Mouse (Mus musculus): ENCODE measurements at regions not wholly inside any gene's neighbourhood (a gene's known extent, or its start where the extent isn't known, plus 50 kb on each side); places are given as distances from the start of the nearest gene placed in this dataset.
"Not testable (repeated sequence)": the region's sequence is repeated elsewhere in the genome, so short reads cannot be mapped to it uniquely, and the experiment has no call there.

DNA sequence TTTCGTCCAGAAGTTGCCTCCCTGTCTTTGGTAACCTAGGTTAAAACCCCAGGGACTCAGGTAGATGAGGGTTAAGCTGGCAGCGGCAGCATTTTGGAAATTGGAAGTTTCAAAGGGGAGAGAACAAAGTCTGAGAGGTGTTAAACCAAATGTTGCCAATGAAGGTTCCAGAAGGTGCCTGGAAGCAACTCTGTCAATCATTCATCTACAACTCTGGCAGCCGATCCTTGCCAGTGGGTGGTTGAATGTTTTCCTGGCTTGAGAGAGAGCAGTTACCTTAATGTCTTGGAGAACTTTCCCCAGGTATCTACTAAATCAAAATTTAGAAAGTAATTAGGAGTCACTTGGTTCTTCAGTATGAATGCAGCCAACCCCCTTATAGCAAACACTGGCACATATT lies 628.2 kb upstream of the Map3k7 start:
- no peak overlapping the region for H3K4me3 ChIP-seq (ENCODE audit: low read depth, low read length)
- no peaks in the 10 kb centered on the region for H3K36me3 ChIP-seq (ENCODE audit: control insufficient read depth, insufficient read depth, low read length)
- DNase-seq (ENCODE audit: low spot score), result no peak
- no peak overlapping the region for H3K9ac ChIP-seq (ENCODE audit: low read length)
- H3K4me2 ChIP-seq (ENCODE audit: low read depth, severe bottlenecking), result no peak overlapping the region
- WGBS, result 71% methylated on average over 3 of the region's 3 CpGs
- ATAC-seq (ENCODE audit: insufficient number of reproducible peaks, low FRiP score, low TSS enrichment, low read depth), result no peak
- H3K9me3 ChIP-seq (ENCODE audit: control insufficient read depth, low read length), result no peaks in the 10 kb centered on the region
- H3K27me3 ChIP-seq (ENCODE audit: control insufficient read depth, insufficient read depth, low read length), result no peaks in the 10 kb centered on the region
- no peak overlapping the region for H3K27ac ChIP-seq (replicated peaks; ENCODE audit: low read depth, low read length)
- H3K4me1 ChIP-seq (ENCODE audit: control insufficient read depth, insufficient read depth, low read length), result 0 out of 2 replicates have a peak, but pooled peaks cover 2% of the 10 kb centered on the region

GRCm38 (mm10) chr4:31337980-31338379 lies 625.9 kb upstream of the Map3k7 start:
- Histone ChIP-seq H3K4me3 (ENCODE audit: low read depth, low read length) (no peak overlapping the region), H3K9me3 (ENCODE audit: control insufficient read depth, low read length) (no peaks in the 10 kb centered on the region), H3K27ac (replicated peaks; ENCODE audit: low read depth, low read length) (no peak overlapping the region), H3K9ac (ENCODE audit: low read length) (no peak overlapping the region), H3K27me3 (ENCODE audit: control insufficient read depth, insufficient read depth, low read length) (no peaks in the 10 kb centered on the region), H3K36me3 (ENCODE audit: control insufficient read depth, insufficient read depth, low read length) (no peaks in the 10 kb centered on the region), H3K4me2 (ENCODE audit: low read depth, severe bottlenecking) (no peak overlapping the region), H3K4me1 (ENCODE audit: control insufficient read depth, insufficient read depth, low read length) (0 out of 2 replicates have a peak, but pooled peaks cover 2% of the 10 kb centered on the region)
- DNase-seq (ENCODE audit: low spot score) (no peak), ATAC-seq (ENCODE audit: insufficient number of reproducible peaks, low FRiP score, low TSS enrichment, low read depth) (no peak)
- 37% methylated on average over 4 of the region's 4 CpGs for WGBS

GRCm38 (mm10) chr4:31343312-31344248 lies 620.3 kb upstream of the Map3k7 start:
- ATAC-seq (ENCODE audit: insufficient number of reproducible peaks, low FRiP score, low TSS enrichment, low read depth) (peak; percentile 44; the same call in 1 of the 2 replicates), DNase-seq (ENCODE audit: low spot score) (no peak)
- Histone ChIP-seq H3K4me2 (ENCODE audit: low read depth, severe bottlenecking) (no peak overlapping the region), H3K36me3 (ENCODE audit: control insufficient read depth, insufficient read depth, low read length) (no peaks in the 10 kb centered on the region), H3K9me3 (ENCODE audit: control insufficient read depth, low read length) (no peaks in the 10 kb centered on the region), H3K27ac (replicated peaks; ENCODE audit: low read depth, low read length) (no peak overlapping the region), H3K4me3 (ENCODE audit: low read depth, low read length) (no peak overlapping the region), H3K27me3 (ENCODE audit: control insufficient read depth, insufficient read depth, low read length) (no peaks in the 10 kb centered on the region), H3K4me1 (ENCODE audit: control insufficient read depth, insufficient read depth, low read length) (no peaks in the 10 kb centered on the region), H3K9ac (ENCODE audit: low read length) (no peak overlapping the region)
- WGBS, result 22% methylated on average over 5 of the region's 5 CpGs

DNA sequence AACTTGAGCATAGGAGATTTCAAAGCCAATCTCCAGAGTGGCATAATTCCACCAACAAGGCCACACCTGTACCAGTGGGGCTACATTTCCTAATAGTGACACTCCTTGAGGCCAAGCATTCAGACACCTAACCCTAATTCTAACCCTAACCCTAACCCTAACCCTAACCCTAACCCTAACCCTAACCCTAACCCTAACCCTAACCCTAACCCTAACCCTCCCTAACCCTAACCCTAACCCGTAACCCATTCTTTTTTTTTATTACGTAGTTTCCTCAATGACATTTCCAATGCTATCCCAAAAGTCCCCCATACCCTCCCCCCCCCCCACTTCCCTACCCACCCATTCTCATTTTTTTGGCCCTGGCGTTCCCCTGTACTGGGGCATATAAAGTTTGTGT lies 609.9 kb upstream of the Map3k7 start:
- H3K4me1 ChIP-seq (ENCODE audit: control insufficient read depth, insufficient read depth, low read length); H3K36me3 ChIP-seq (ENCODE audit: control insufficient read depth, insufficient read depth, low read length); H3K27me3 ChIP-seq (ENCODE audit: control insufficient read depth, insufficient read depth, low read length); DNase-seq (ENCODE audit: low spot score); H3K27ac ChIP-seq (replicated peaks; ENCODE audit: low read depth, low read length); H3K9me3 ChIP-seq (ENCODE audit: control insufficient read depth, low read length); H3K4me3 ChIP-seq (ENCODE audit: low read depth, low read length); ATAC-seq (ENCODE audit: insufficient number of reproducible peaks, low FRiP score, low TSS enrichment, low read depth); H3K9ac ChIP-seq (ENCODE audit: low read length); H3K4me2 ChIP-seq (ENCODE audit: low read depth, severe bottlenecking): not testable (repeated sequence)
- WGBS, result 95% methylated on average over 2 of the region's 3 CpGs

DNA sequence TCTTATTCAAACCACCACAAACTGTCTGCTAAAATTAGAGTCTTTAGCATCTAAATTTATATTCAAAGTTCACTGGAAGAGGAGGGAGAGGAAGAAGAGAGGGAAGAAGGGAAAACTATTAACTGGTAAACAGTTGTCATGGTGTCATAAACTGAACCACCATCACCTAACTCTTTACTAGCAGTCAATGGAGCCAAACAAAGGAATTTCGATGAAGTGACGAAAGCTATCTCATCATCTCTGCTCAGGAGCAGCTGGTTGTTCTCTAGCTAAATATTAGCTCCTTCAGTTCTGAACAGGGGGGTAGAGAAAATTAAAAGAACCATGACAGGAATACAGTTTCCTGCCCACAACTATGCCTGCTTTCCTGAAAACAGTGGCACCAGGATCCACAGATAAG lies 608.9 kb upstream of the Map3k7 start:
- DNase-seq (ENCODE audit: low spot score) (no peak), ATAC-seq (ENCODE audit: insufficient number of reproducible peaks, low FRiP score, low TSS enrichment, low read depth) (no peak)
- H3K9me3 ChIP-seq (ENCODE audit: control insufficient read depth, low read length), result no peaks in the 10 kb centered on the region
- no peaks in the 10 kb centered on the region for H3K36me3 ChIP-seq (ENCODE audit: control insufficient read depth, insufficient read depth, low read length)
- no peaks in the 10 kb centered on the region for H3K27me3 ChIP-seq (ENCODE audit: control insufficient read depth, insufficient read depth, low read length)
- no peaks in the 10 kb centered on the region for H3K4me1 ChIP-seq (ENCODE audit: control insufficient read depth, insufficient read depth, low read length)
- H3K9ac ChIP-seq (ENCODE audit: low read length), result no peak overlapping the region
- 84% methylated on average over 2 of the region's 2 CpGs for WGBS
- H3K27ac ChIP-seq (replicated peaks; ENCODE audit: low read depth, low read length), result no peak overlapping the region
- H3K4me3 ChIP-seq (ENCODE audit: low read depth, low read length), result no peak overlapping the region
- no peak overlapping the region for H3K4me2 ChIP-seq (ENCODE audit: low read depth, severe bottlenecking)

GRCm38 (mm10) chr4:31366172-31366571 lies 597.7 kb upstream of the Map3k7 start:
- Histone ChIP-seq H3K4me1 (ENCODE audit: control insufficient read depth, insufficient read depth, low read length) (no peaks in the 10 kb centered on the region), H3K27ac (replicated peaks; ENCODE audit: low read depth, low read length) (no peak overlapping the region), H3K9me3 (ENCODE audit: control insufficient read depth, low read length) (no peaks in the 10 kb centered on the region; the same call in 1 of the 2 replicates), H3K9ac (ENCODE audit: low read length) (no peak overlapping the region), H3K27me3 (ENCODE audit: control insufficient read depth, insufficient read depth, low read length) (no peaks in the 10 kb centered on the region), H3K4me3 (ENCODE audit: low read depth, low read length) (no peak overlapping the region), H3K36me3 (ENCODE audit: control insufficient read depth, insufficient read depth, low read length) (no peaks in the 10 kb centered on the region), H3K4me2 (ENCODE audit: low read depth, severe bottlenecking) (no peak overlapping the region)
- ATAC-seq (ENCODE audit: insufficient number of reproducible peaks, low FRiP score, low TSS enrichment, low read depth) (no peak), DNase-seq (ENCODE audit: low spot score) (no peak)
- 38% methylated on average over 1 of the region's 1 CpGs for WGBS

DNA sequence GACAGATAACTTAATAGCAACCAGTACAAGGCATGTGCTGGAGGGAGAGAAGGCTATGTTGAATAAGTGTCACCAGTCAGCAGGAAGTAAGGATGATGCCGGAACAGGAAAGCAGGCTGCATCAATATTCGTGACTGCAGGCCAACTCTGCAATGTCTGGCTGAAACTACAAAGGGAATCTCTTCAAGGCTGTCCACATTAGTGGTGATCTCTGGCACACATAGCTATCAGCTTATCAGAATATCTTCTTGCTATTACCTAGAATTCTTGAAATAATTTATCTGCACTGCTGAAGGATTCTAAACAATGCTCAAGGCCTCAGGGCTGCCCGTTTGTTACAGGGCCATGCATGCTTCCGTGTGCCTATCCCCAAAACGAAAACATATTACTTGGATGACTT lies 596.9 kb upstream of the Map3k7 start:
- ATAC-seq (ENCODE audit: insufficient number of reproducible peaks, low FRiP score, low TSS enrichment, low read depth) (no peak), DNase-seq (ENCODE audit: low spot score) (no peak)
- Histone ChIP-seq H3K9me3 (ENCODE audit: control insufficient read depth, low read length) (no peaks in the 10 kb centered on the region; the same call in 1 of the 2 replicates), H3K4me3 (ENCODE audit: low read depth, low read length) (no peak overlapping the region), H3K27me3 (ENCODE audit: control insufficient read depth, insufficient read depth, low read length) (no peaks in the 10 kb centered on the region), H3K36me3 (ENCODE audit: control insufficient read depth, insufficient read depth, low read length) (no peaks in the 10 kb centered on the region), H3K9ac (ENCODE audit: low read length) (no peak overlapping the region), H3K4me1 (ENCODE audit: control insufficient read depth, insufficient read depth, low read length) (no peaks in the 10 kb centered on the region), H3K27ac (replicated peaks; ENCODE audit: low read depth, low read length) (no peak overlapping the region), H3K4me2 (ENCODE audit: low read depth, severe bottlenecking) (no peak overlapping the region)
- 87% methylated on average over 5 of the region's 5 CpGs for WGBS

DNA sequence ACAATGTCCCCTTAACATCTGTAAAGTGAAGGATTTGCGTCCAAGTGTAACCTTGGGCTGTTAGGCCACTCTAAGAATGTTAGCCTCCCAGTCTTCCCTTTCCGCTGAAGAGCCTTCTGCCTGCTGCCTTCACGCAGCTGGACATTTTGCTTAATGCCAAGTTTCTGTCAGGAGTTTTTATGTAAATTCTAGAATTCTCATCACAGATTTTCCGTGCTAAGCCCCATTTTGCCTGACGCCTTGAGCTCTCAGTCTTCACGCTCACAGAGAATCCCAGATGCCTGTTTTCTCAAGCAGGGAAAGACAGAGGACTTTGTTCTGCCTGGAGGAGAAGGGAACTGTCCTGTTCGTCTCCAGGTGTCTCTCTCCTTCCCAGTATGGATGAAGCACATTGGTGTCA lies 593.8 kb upstream of the Map3k7 start:
- Histone ChIP-seq H3K36me3 (ENCODE audit: control insufficient read depth, insufficient read depth, low read length) (no peaks in the 10 kb centered on the region), H3K27me3 (ENCODE audit: control insufficient read depth, insufficient read depth, low read length) (no peaks in the 10 kb centered on the region), H3K27ac (replicated peaks; ENCODE audit: low read depth, low read length) (no peak overlapping the region), H3K9me3 (ENCODE audit: control insufficient read depth, low read length) (no peaks in the 10 kb centered on the region), H3K4me2 (ENCODE audit: low read depth, severe bottlenecking) (no peak overlapping the region), H3K4me1 (ENCODE audit: control insufficient read depth, insufficient read depth, low read length) (no peaks in the 10 kb centered on the region), H3K9ac (ENCODE audit: low read length) (no peak overlapping the region), H3K4me3 (ENCODE audit: low read depth, low read length) (no peak overlapping the region)
- ATAC-seq (ENCODE audit: insufficient number of reproducible peaks, low FRiP score, low TSS enrichment, low read depth) (no peak), DNase-seq (ENCODE audit: low spot score) (no peak)
- 86% methylated on average over 7 of the region's 7 CpGs for WGBS

Measured in limb, embryonic 11.5 days (tissue).